Mouse (Mus musculus): Measurements from ENCODE around the gene 4930470P17Rik.
"Not testable (repeated sequence)": the region's sequence is repeated elsewhere in the genome, so short reads cannot be mapped to it uniquely, and the experiment has no call there.

Gene 4930470P17Rik

GRCm38 (mm10) chr2:170601917-170602316 lies at the start of gene 4930470P17Rik:
4930470P17Rik (minus strand) TSS chr2:170602017.
- no peak for DNase-seq

- DNase-seq: no peak
These were observed 49.7 kb upstream of the 4930470P17Rik start for GRCm38 (mm10) chr2:170651483-170651882.

GRCm38 (mm10) chr2:170648542-170648941 lies 46.7 kb upstream of the 4930470P17Rik start:
- DNase-seq: peak; percentile 71

GRCm38 (mm10) chr2:170646201-170646600 lies 44.4 kb upstream of the 4930470P17Rik start:
- DNase-seq: no peak

GRCm38 (mm10) chr2:170642338-170642806 lies 40.6 kb upstream of the 4930470P17Rik start:
- DNase-seq: no peak

GRCm38 (mm10) chr2:170640281-170640680 lies 38.5 kb upstream of the 4930470P17Rik start:
- DNase-seq: no peak

GRCm38 (mm10) chr2:170638746-170639145 lies 36.9 kb upstream of the 4930470P17Rik start:
- DNase-seq: no peak

- no peak for DNase-seq
These were observed 31.3 kb upstream of the 4930470P17Rik start for GRCm38 (mm10) chr2:170632998-170633622.

- DNase-seq: no peak
These were observed 30.6 kb upstream of the 4930470P17Rik start for GRCm38 (mm10) chr2:170632386-170632785.

- DNase-seq: no peak
These were observed 29.6 kb upstream of the 4930470P17Rik start for GRCm38 (mm10) chr2:170631375-170631774.

GRCm38 (mm10) chr2:170630553-170630952 lies 28.7 kb upstream of the 4930470P17Rik start:
- no peak for DNase-seq

GRCm38 (mm10) chr2:170627991-170628390 lies 26.2 kb upstream of the 4930470P17Rik start:
- DNase-seq: not testable (repeated sequence)

GRCm38 (mm10) chr2:170624201-170624880 lies 22.5 kb upstream of the 4930470P17Rik start:
- DNase-seq: not testable (repeated sequence)

- no peak for DNase-seq
These were observed 21.2 kb upstream of the 4930470P17Rik start for GRCm38 (mm10) chr2:170622985-170623384.

GRCm38 (mm10) chr2:170618862-170619492 lies 17.2 kb upstream of the 4930470P17Rik start:
- DNase-seq: no peak

GRCm38 (mm10) chr2:170611794-170612193 lies 10.0 kb upstream of the 4930470P17Rik start:
- not testable (repeated sequence) for DNase-seq

- no peak for DNase-seq
These were observed 646 bp downstream of the 4930470P17Rik start for GRCm38 (mm10) chr2:170601171-170601570.

- DNase-seq: no peak
These were observed 4.2 kb downstream of the 4930470P17Rik start for GRCm38 (mm10) chr2:170597586-170597985.

GRCm38 (mm10) chr2:170596726-170597125 lies 5.1 kb downstream of the 4930470P17Rik start:
- peak; percentile 78 for DNase-seq

- DNase-seq: no peak
These were observed 9.7 kb downstream of the 4930470P17Rik start for GRCm38 (mm10) chr2:170592161-170592560.

GRCm38 (mm10) chr2:170588369-170588900 lies 13.4 kb downstream of the 4930470P17Rik start:
- DNase-seq: no peak

GRCm38 (mm10) chr2:170584678-170585077 lies 17.1 kb downstream of the 4930470P17Rik start:
- DNase-seq: no peak

- DNase-seq: peak; percentile 57
These were observed 22.3 kb downstream of the 4930470P17Rik start for GRCm38 (mm10) chr2:170579551-170579950.
